Mouse (Mus musculus) limb, embryonic 14.5 days (tissue): ENCODE results near the gene Gm4779. TPM values are rescaled to one million over a fixed set of nuclear protein-coding genes. Genes with fewer than 3 reads are reported as not detected.
"Not testable (repeated sequence)": the region's sequence is repeated elsewhere in the genome, so short reads cannot be mapped to it uniquely, and the experiment has no call there.

Experiments used
- ATAC-seq: fragments of 200-750 bp; cut with Nextera tagmentation; 2 replicates; pipeline ENCODE4 v1.8.0; 2017; ENCODE audit warnings: low read depth, moderate number of reproducible peaks, moderate TSS enrichment; ENCODE audit not compliant: low FRiP score
- DNase-seq: peaks from one replicate; pipeline ENCODE4 v3.0.0-alpha.2; 2015; ENCODE audit warnings: low spot score
- H3K27ac ChIP-seq: fragments of 300-500 bp; sonication (generic); replicated peaks from 2 replicates; pipeline ENCODE4 v1.5.1; 2014; ENCODE audit warnings: low read depth, mild to moderate bottlenecking, low read length, moderate library complexity, mixed read lengths
- H3K27me3 ChIP-seq: fragments of 300-500 bp; sonication (generic); 2 replicates; pipeline ENCODE4 v1.6.1; 2014; ENCODE audit warnings: low read length, mixed read lengths; ENCODE audit not compliant: control insufficient read depth, insufficient read depth
- H3K36me3 ChIP-seq: fragments of 300-500 bp; sonication (generic); 2 replicates; pipeline ENCODE4 v1.6.1; 2014; ENCODE audit warnings: mild to moderate bottlenecking, low read length, moderate library complexity, mixed read lengths; ENCODE audit not compliant: control insufficient read depth, insufficient read depth
- H3K4me1 ChIP-seq: fragments of 300-500 bp; sonication (generic); 2 replicates; pipeline ENCODE4 v1.6.1; 2014; ENCODE audit warnings: antibody characterized with exemption, low read length, mixed read lengths; ENCODE audit not compliant: control insufficient read depth, insufficient read depth
- H3K4me2 ChIP-seq: fragments of 300-500 bp; sonication (generic); replicated peaks from 2 replicates; pipeline ENCODE4 v1.6.1; 2014; ENCODE audit warnings: low read depth, mild to moderate bottlenecking, low read length, moderate library complexity; ENCODE audit not compliant: severe bottlenecking
- H3K4me3 ChIP-seq: fragments of 300-500 bp; sonication (generic); replicated peaks from 2 replicates; pipeline ENCODE4 v1.5.1; 2014; ENCODE audit warnings: low read length
- H3K9ac ChIP-seq: fragments of 300-500 bp; sonication (generic); 2 replicates; pipeline ENCODE4 v1.6.1; 2014; ENCODE audit warnings: mild to moderate bottlenecking, low read depth, low read length, moderate library complexity; ENCODE audit not compliant: severe bottlenecking
- H3K9me3 ChIP-seq: fragments of 300-500 bp; sonication (generic); 2 replicates; pipeline ENCODE4 v1.6.1; 2016; ENCODE audit warnings: low read length; ENCODE audit not compliant: control insufficient read depth
- POLR2A ChIP-seq: fragments of 200-500 bp; IDR thresholded peaks from 2 replicates; pipeline ENCODE4 v1.8.0; 2012; ENCODE audit warnings: inconsistent platforms, mild to moderate bottlenecking, moderate library complexity, borderline replicate concordance; ENCODE audit not compliant: insufficient read depth, insufficient read length; ENCODE audit errors: extremely low read depth
- WGBS: fragments of 180-500 bp; shearing (Covaris S2); extraction: QIAGEN DNeasy Blood & Tissue Kit; methylation state at CpG from one replicate; pipeline ENCODE4 v1.1.7; 2014; 5-methylcytosine and 5-hydroxymethylcytosine counted together
- polyA plus RNA-seq, 2 experiments: library from polyadenylated mRNA; depleted of rRNA in 1 of 2; stranded (reverse) in 1 of 2; unstranded in 1 of 2; fragments of >200 nt; fragmentation: Nextera tagmentation in 1 of 2; extraction: Ambion mirVana in 1 of 2; gene quantifications; 2 replicates each; pipeline versions ENCODE4 v1.2.1 to v1.2.3; 2012 to 2014

Gene Gm4779
- polyA plus RNA-seq (2012; rRNA removed), result 0.19 and 0.20 TPM in 2 replicates
- polyA plus RNA-seq (2014; fragmentation: Nextera tagmentation; extraction: Ambion mirVana), result 0.29 TPM in 1 of 2 replicates, not detected in the other

- no peaks in the 10 kb centered on the region for H3K9me3 ChIP-seq
- H3K27ac ChIP-seq, result no peak within 1 kb of the TSS
- ATAC-seq (no peak), DNase-seq (no peak)
- no peak for TF ChIP-seq POLR2A
- no peak within 1 kb of the TSS for H3K9ac ChIP-seq
- H3K4me1 ChIP-seq, result no peaks in the 10 kb centered on the region
- no peaks in the 10 kb centered on the region for H3K36me3 ChIP-seq
- H3K4me2 ChIP-seq, result no peak within 1 kb of the TSS
- no peak within 1 kb of the TSS for H3K4me3 ChIP-seq
- WGBS, result 95% methylated on average over 35 of the region's 35 CpGs
- H3K27me3 ChIP-seq, result no peaks in the 10 kb centered on the region
Observed at GRCm38 (mm10) chrX:101794342-101794741, at the start of gene Gm4779, which contains the start of gene 8030474K03Rik. Gm4779 (minus strand) TSS chrX:101794423. 8030474K03Rik (plus strand) TSS chrX:101794656.

- not testable (repeated sequence) for H3K4me3 ChIP-seq, H3K27ac ChIP-seq, DNase-seq, H3K36me3 ChIP-seq, H3K4me1 ChIP-seq, ATAC-seq, H3K9me3 ChIP-seq, H3K4me2 ChIP-seq, H3K9ac ChIP-seq, H3K27me3 ChIP-seq
Observed at GRCm38 (mm10) chrX:101819980-101820379, 25.8 kb upstream of the Gm4779 start.

GRCm38 (mm10) chrX:101819163-101819562, 24.9 kb upstream of the Gm4779 start:
- H3K27me3 ChIP-seq, result no peaks in the 10 kb centered on the region
- no peak overlapping the region for H3K9ac ChIP-seq
- TF ChIP-seq POLR2A, result no peak
- WGBS, result 60% methylated on average over 1 of the region's 1 CpGs
- no peaks in the 10 kb centered on the region for H3K9me3 ChIP-seq
- H3K4me2 ChIP-seq, result no peak overlapping the region
- H3K27ac ChIP-seq, result no peak overlapping the region
- no peaks in the 10 kb centered on the region for H3K4me1 ChIP-seq
- ATAC-seq, result 0 out of 2 replicates have a peak, but pooled peaks have one; percentile 30
- DNase-seq, result peak; percentile 29
- no peak overlapping the region for H3K4me3 ChIP-seq
- H3K36me3 ChIP-seq, result no peaks in the 10 kb centered on the region

GRCm38 (mm10) chrX:101811750-101812149, 17.5 kb upstream of the Gm4779 start:
- H3K4me3 ChIP-seq, result no peak overlapping the region
- no peaks in the 10 kb centered on the region for H3K36me3 ChIP-seq
- no peak overlapping the region for H3K9ac ChIP-seq
- H3K27ac ChIP-seq, result no peak overlapping the region
- DNase-seq, result no peak
- 65% methylated on average over 3 of the region's 3 CpGs for WGBS
- no peak for TF ChIP-seq POLR2A
- H3K27me3 ChIP-seq, result no peaks in the 10 kb centered on the region
- no peak overlapping the region for H3K4me2 ChIP-seq
- H3K4me1 ChIP-seq, result no peaks in the 10 kb centered on the region
- no peak for ATAC-seq
- no peaks in the 10 kb centered on the region for H3K9me3 ChIP-seq

- Histone ChIP-seq H3K4me2 (no peak overlapping the region), H3K4me3 (no peak overlapping the region), H3K27ac (no peak overlapping the region), H3K9me3 (no peaks in the 10 kb centered on the region), H3K27me3 (no peaks in the 10 kb centered on the region), H3K36me3 (no peaks in the 10 kb centered on the region), H3K4me1 (no peaks in the 10 kb centered on the region), H3K9ac (no peak overlapping the region)
- DNase-seq (peak; percentile 8), ATAC-seq (no peak)
- TF ChIP-seq POLR2A, result no peak
- 30% methylated on average over 2 of the region's 2 CpGs for WGBS
Observed at GRCm38 (mm10) chrX:101805512-101805911, 11.3 kb upstream of the Gm4779 start.

GRCm38 (mm10) chrX:101791551-101791950, 2.7 kb downstream of the Gm4779 start:
- no peak overlapping the region for H3K9ac ChIP-seq
- H3K36me3 ChIP-seq, result no peaks in the 10 kb centered on the region
- H3K9me3 ChIP-seq, result no peaks in the 10 kb centered on the region
- H3K27me3 ChIP-seq, result no peaks in the 10 kb centered on the region
- TF ChIP-seq POLR2A, result no peak
- ATAC-seq (no peak; the same call in 1 of the 2 replicates), DNase-seq (peak; percentile 61)
- H3K27ac ChIP-seq, result no peak overlapping the region
- no peak overlapping the region for H3K4me3 ChIP-seq
- no peaks in the 10 kb centered on the region for H3K4me1 ChIP-seq
- no peak overlapping the region for H3K4me2 ChIP-seq
- WGBS, result 33% methylated on average over 4 of the region's 4 CpGs
